Mouse (Mus musculus) thymus, postnatal 10 days (tissue): ENCODE data around the gene Tgm1.
A peak's percentile ranks its signal among the peaks of the same experiment; 100 is the strongest.

Experiments
- DNase-seq, 2 experiments: peaks; one replicate each; pipeline ENCODE4 v3.0.0; 2021; ENCODE audit warnings: low spot score in 2 of 2

Gene Tgm1

GRCm38 (mm10) chr14:55713729-55714122 is at the start of gene Tgm1:
Gene Tgm1, minus strand, starts transcription at chr14:55713926.
- no peak for DNase-seq

GRCm38 (mm10) chr14:55763166-55763565 is 49.4 kb upstream of the Tgm1 start:
- no peak for DNase-seq

GRCm38 (mm10) chr14:55762001-55762821 is 48.5 kb upstream of the Tgm1 start:
- DNase-seq = peak in 1 of 2 experiments; percentile 37

- DNase-seq = no peak
These were observed 47.4 kb upstream of the Tgm1 start, which contains the start of gene Ltb4r2 for GRCm38 (mm10) chr14:55761163-55761562. Gene Ltb4r2, plus strand, starts transcription at chr14:55761428.

- peak; percentile 66 to 84 for DNase-seq
These were observed 46.4 kb upstream of the Tgm1 start for GRCm38 (mm10) chr14:55760156-55760555.

GRCm38 (mm10) chr14:55758363-55758784 is 44.6 kb upstream of the Tgm1 start, which contains the start of gene Cideb:
Gene Cideb, minus strand, starts transcription at chr14:55758458.
- no peak for DNase-seq

GRCm38 (mm10) chr14:55757566-55757965 is 43.8 kb upstream of the Tgm1 start:
- no peak for DNase-seq

- no peak for DNase-seq
These were observed 33.5 kb upstream of the Tgm1 start for GRCm38 (mm10) chr14:55747051-55747847.

GRCm38 (mm10) chr14:55745861-55746237 is 32.1 kb upstream of the Tgm1 start:
- DNase-seq = no peak

- peak; percentile 81 to 87 for DNase-seq
These were observed 31.6 kb upstream of the Tgm1 start, which contains the start of the genes Dhrs1 and Nop9 for GRCm38 (mm10) chr14:55745180-55745860. Gene Dhrs1, minus strand, starts transcription at chr14:55745690. Gene Nop9, plus strand, starts transcription at chr14:55745693.

- peak; percentile 69 to 90 for DNase-seq
These were observed 30.0 kb upstream of the Tgm1 start for GRCm38 (mm10) chr14:55743711-55744110.

- DNase-seq = no peak
These were observed 23.5 kb upstream of the Tgm1 start for GRCm38 (mm10) chr14:55737086-55737687.

- no peak for DNase-seq
These were observed 22.0 kb upstream of the Tgm1 start for GRCm38 (mm10) chr14:55735758-55736157.

- no peak for DNase-seq
These were observed 21.6 kb upstream of the Tgm1 start for GRCm38 (mm10) chr14:55735334-55735733.

- DNase-seq = no peak
These were observed 21.1 kb upstream of the Tgm1 start for GRCm38 (mm10) chr14:55734869-55735268.

- no peak for DNase-seq
These were observed 20.2 kb upstream of the Tgm1 start for GRCm38 (mm10) chr14:55733889-55734288.

GRCm38 (mm10) chr14:55730531-55731032 is 16.9 kb upstream of the Tgm1 start:
- no peak for DNase-seq

- no peak for DNase-seq
These were observed 16.4 kb upstream of the Tgm1 start for GRCm38 (mm10) chr14:55730116-55730515.

- no peak for DNase-seq
These were observed 14.4 kb upstream of the Tgm1 start for GRCm38 (mm10) chr14:55727889-55728685.

- no peak for DNase-seq
These were observed 12.5 kb upstream of the Tgm1 start for GRCm38 (mm10) chr14:55726261-55726660.
